Mouse (Mus musculus): ENCODE results near the gene Mrgbp. TPM values are rescaled to one million over a fixed set of nuclear protein-coding genes. Genes with fewer than 3 reads are reported as not detected.

The Mrgbp gene
- polyA plus RNA-seq, 1 experiment from 2014 or later = 38.2 TPM

DNA sequence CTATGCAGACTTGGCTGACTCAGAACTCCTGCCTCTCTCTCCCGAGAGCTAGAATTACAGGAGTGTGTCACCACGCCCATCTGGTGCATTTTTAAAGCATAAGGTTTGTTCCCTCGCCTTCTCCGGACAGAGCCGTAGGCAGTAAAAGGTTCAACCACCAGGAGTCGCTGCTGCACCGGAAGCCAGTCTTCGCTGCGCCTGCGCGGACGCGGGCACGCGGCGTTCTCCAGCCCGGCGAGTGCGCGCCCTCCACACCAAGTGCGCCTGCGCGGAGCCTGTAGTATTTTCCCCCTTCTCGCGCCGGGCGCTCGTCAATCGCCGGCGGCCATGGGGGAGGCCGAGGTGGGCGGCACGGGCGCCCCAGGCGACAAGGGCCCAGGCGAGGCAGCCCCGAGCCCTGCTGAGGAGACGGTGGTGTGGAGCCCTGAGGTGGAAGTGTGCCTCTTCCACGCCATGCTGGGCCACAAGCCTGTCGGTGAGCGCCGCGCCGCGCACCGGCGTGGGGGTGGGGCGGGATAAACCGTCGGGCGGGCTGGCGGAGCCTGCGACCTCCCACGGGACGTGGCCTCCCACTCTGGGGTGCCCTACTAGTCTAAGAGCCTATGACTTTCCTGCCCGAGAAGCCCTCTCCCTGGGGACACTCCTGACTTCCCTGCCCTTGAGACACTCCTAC, 1.5 kb downstream of the Mrgbp start:
- peak overlapping the region; percentile 80 for H3K27ac ChIP-seq
- peak overlapping the region; percentile 96 for H3K9ac ChIP-seq
- peaks cover 15% of the 10 kb centered on the region for H3K4me1 ChIP-seq (replicated peaks; ENCODE audit: control insufficient read depth, insufficient read depth, low read length)
- DNase-seq (ENCODE audit: low spot score) = peak; percentile 99
- under 1% methylated on average over 56 of the region's 57 CpGs for WGBS
- peak overlapping the region; percentile 78 for H3K4me2 ChIP-seq (replicated peaks)
- ATAC-seq (ENCODE audit: low FRiP score) = peak; percentile 73
- no peaks in the 10 kb centered on the region for H3K27me3 ChIP-seq (ENCODE audit: control insufficient read depth, insufficient read depth, low read length)
- no peaks in the 10 kb centered on the region for H3K9me3 ChIP-seq (ENCODE audit: control insufficient read depth, low read length)
- peak overlapping the region; percentile 87 for H3K4me3 ChIP-seq (replicated peaks; ENCODE audit: low read length)
- peaks cover 30% of the 10 kb centered on the region for H3K36me3 ChIP-seq (replicated peaks; ENCODE audit: control insufficient read depth, insufficient read depth)

DNA sequence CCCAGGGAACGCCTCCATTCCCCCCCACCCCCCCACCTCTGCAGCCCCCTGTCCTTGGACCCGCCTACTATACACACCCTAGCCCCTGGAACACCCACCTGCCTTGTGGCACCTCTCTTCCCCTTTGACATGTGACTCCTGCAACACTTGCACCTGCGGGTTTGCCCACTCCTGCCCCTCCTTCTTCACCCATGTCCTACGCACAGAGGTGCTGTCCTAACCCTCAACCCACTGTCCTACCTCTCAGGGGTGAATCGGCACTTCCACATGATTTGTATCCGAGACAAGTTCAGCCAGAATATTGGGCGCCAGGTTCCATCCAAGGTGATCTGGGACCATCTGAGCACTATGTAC, 2.0 kb downstream of the Mrgbp start:
- peak overlapping the region; percentile 78 for H3K4me2 ChIP-seq (replicated peaks)
- no peak overlapping the region for H3K27ac ChIP-seq
- peak overlapping the region; percentile 96 for H3K9ac ChIP-seq
- peak overlapping the region; percentile 87 for H3K4me3 ChIP-seq (replicated peaks; ENCODE audit: low read length)
- no peaks in the 10 kb centered on the region for H3K27me3 ChIP-seq (ENCODE audit: control insufficient read depth, insufficient read depth, low read length)
- ATAC-seq (ENCODE audit: low FRiP score) = peak; percentile 39
- no peaks in the 10 kb centered on the region for H3K9me3 ChIP-seq (ENCODE audit: control insufficient read depth, low read length)
- 27% methylated on average over 7 of the region's 7 CpGs for WGBS
- peaks cover 15% of the 10 kb centered on the region for H3K4me1 ChIP-seq (replicated peaks; ENCODE audit: control insufficient read depth, insufficient read depth, low read length)
- DNase-seq (ENCODE audit: low spot score) = no peak
- peaks cover 30% of the 10 kb centered on the region for H3K36me3 ChIP-seq (replicated peaks; ENCODE audit: control insufficient read depth, insufficient read depth)

DNA sequence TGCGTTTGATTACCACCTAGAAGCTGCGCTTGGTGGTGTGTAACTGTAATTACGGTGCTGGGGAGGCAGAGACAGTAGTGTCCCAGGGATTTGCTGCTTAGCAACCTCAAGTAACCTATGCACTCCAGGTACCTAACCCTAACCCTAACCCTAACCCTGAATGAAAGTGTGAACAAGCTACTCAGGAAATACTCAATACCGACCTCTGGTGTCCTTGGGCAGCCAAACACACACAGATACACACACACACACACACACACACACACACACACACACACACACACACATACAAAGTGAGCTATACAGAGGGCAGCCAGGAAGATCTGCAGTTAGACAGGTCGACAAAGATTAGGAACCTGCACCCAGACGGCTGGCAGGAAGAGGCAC, 7.6 kb downstream of the Mrgbp start:
- H3K36me3 ChIP-seq (replicated peaks; ENCODE audit: control insufficient read depth, insufficient read depth) = peaks cover 62% of the 10 kb centered on the region
- H3K9me3 ChIP-seq (ENCODE audit: control insufficient read depth, low read length) = no peaks in the 10 kb centered on the region
- peak overlapping the region; percentile 88 for H3K9ac ChIP-seq
- ATAC-seq (ENCODE audit: low FRiP score) (no peak; the same call in 1 of the 2 replicates), DNase-seq (ENCODE audit: low spot score) (no peak)
- peaks cover 18% of the 10 kb centered on the region for H3K4me1 ChIP-seq (replicated peaks; ENCODE audit: control insufficient read depth, insufficient read depth, low read length)
- WGBS = 49% methylated on average over 6 of the region's 6 CpGs
- H3K27me3 ChIP-seq (ENCODE audit: control insufficient read depth, insufficient read depth, low read length) = no peaks in the 10 kb centered on the region
- H3K4me3 ChIP-seq (replicated peaks; ENCODE audit: low read length) = peak overlapping the region; percentile 75
- peak overlapping the region; percentile 93 for H3K27ac ChIP-seq
- H3K4me2 ChIP-seq (replicated peaks) = peak overlapping the region; percentile 84

DNA sequence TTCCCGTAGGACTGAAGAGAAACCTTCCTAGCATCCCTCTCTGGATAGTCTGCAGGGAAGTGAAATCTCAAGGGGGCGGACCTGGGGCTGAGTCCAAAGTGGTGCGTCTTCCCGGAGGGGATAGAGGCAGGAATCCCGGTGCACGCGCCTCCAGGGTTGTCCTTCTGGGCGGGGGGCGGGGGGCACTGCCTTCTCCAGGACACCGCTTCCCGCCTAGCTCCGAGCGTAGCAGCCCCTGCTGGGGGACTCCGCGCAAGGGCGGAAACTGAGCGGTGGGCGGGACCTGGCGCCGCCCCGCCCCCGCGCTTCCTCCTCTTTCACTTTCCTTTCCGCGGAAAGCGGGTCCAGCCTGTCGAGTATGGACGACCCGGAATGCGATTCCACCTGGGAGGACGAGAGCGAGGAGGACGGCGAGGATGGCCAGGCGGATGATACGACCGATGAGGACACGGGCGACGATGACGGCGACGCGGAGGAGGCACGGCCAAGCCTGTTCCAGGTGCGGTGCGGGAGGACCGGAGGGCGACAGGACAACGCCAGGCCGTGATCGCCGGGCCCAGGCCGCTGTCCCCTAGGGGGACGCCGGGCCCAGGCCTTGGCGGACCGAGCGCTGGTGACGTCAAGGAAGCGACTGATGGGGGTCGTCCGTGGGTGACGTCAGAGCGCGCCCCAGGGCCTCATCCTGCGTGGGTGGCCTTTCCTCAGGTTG, 8.2 kb downstream of the Mrgbp start, which contains the start of gene Ogfr:
Ogfr (plus strand) TSS at position 123 of the 709 bp plus-strand sequence.
- Histone ChIP-seq H3K4me3 (replicated peaks; ENCODE audit: low read length) (peak within 1 kb of the TSS; percentile 75), H3K4me2 (replicated peaks) (peak within 1 kb of the TSS; percentile 84), H3K9ac (peak within 1 kb of the TSS; percentile 88), H3K36me3 (replicated peaks; ENCODE audit: control insufficient read depth, insufficient read depth) (peaks cover 67% of the 10 kb centered on the region), H3K4me1 (replicated peaks; ENCODE audit: control insufficient read depth, insufficient read depth, low read length) (peaks cover 13% of the 10 kb centered on the region), H3K27ac (peak within 1 kb of the TSS; percentile 93), H3K9me3 (ENCODE audit: control insufficient read depth, low read length) (no peaks in the 10 kb centered on the region), H3K27me3 (ENCODE audit: control insufficient read depth, insufficient read depth, low read length) (no peaks in the 10 kb centered on the region)
- DNase-seq (ENCODE audit: low spot score) (peak; percentile 85), ATAC-seq (ENCODE audit: low FRiP score) (peak; percentile 90)
- under 1% methylated on average over 56 of the region's 67 CpGs for WGBS

DNA sequence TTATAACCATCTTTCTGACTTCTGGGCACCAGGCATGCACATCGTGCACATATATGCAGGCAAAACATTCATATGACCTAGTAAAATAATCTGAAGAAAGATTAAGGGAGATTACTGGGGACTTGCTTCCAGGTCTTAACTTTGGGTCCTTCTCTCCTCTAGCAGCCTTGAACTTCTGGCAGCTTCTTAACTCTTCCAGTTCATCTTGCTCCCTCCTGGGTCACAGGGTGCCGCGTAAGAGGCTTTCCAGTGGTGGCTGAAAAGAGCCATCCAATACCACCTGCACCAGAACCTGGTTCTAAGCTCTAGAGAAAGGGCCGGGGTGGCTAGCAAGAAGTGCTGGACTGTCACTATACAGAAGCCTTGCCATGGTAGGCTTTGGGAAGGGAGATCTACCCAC, 16.4 kb downstream of the Mrgbp start, which contains the start of gene Col9a3:
Col9a3 (plus strand) TSS at position 301 of the 400 bp plus-strand sequence.
- 0 out of 2 replicates have a peak, but pooled peaks cover 3% of the 10 kb centered on the region for H3K27me3 ChIP-seq (ENCODE audit: control insufficient read depth, insufficient read depth, low read length)
- no peak for ATAC-seq (ENCODE audit: low FRiP score)
- 49% methylated on average over 4 of the region's 4 CpGs for WGBS

DNA sequence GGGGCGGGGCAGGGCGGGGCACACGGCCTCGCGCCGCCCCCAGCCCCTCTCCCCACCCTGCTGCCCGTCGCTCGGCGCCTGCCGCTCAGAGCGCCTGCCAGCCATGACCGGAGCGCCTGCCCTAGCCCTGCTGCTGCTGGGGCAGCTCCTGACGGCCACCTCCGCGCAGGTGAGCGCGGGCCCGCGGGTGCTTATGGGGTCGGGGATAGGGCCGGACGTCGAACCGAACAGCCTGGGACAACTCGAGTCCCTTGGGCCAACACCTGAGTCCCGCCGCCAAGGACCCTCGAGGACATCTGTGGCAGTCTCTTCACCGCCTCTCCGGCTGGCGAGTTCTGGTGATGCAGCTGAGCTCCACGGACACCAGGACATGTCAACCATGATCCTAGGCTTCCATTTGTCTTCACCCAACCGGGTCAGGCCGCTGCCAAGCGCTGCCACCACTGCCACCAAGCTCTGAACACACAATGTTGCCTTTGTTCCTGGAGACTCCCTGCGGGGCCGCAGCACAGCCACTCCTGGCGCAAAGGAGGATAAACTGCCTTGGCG, 17.1 kb downstream of the Mrgbp start:
- WGBS = 1% methylated on average over 39 of the region's 41 CpGs
- Histone ChIP-seq H3K9me3 (ENCODE audit: control insufficient read depth, low read length) (no peaks in the 10 kb centered on the region), H3K4me1 (replicated peaks; ENCODE audit: control insufficient read depth, insufficient read depth, low read length) (peaks cover 30% of the 10 kb centered on the region)

More for the DNA sequence above, 16.4 kb downstream of the Mrgbp start, which contains the start of gene Col9a3:
- peaks cover 30% of the 10 kb centered on the region for H3K4me1 ChIP-seq (replicated peaks; ENCODE audit: control insufficient read depth, insufficient read depth, low read length)
- H3K4me3 ChIP-seq (replicated peaks; ENCODE audit: low read length) = peak within 1 kb of the TSS; percentile 33
- peaks cover 39% of the 10 kb centered on the region for H3K36me3 ChIP-seq (replicated peaks; ENCODE audit: control insufficient read depth, insufficient read depth)
- peak within 1 kb of the TSS; percentile 49; the same call in 1 of the 2 replicates for H3K27ac ChIP-seq
- no peaks in the 10 kb centered on the region for H3K9me3 ChIP-seq (ENCODE audit: control insufficient read depth, low read length)
- H3K9ac ChIP-seq = peak within 1 kb of the TSS; percentile 58
- DNase-seq (ENCODE audit: low spot score) = no peak
- H3K4me2 ChIP-seq (replicated peaks) = peak within 1 kb of the TSS; percentile 61

DNA sequence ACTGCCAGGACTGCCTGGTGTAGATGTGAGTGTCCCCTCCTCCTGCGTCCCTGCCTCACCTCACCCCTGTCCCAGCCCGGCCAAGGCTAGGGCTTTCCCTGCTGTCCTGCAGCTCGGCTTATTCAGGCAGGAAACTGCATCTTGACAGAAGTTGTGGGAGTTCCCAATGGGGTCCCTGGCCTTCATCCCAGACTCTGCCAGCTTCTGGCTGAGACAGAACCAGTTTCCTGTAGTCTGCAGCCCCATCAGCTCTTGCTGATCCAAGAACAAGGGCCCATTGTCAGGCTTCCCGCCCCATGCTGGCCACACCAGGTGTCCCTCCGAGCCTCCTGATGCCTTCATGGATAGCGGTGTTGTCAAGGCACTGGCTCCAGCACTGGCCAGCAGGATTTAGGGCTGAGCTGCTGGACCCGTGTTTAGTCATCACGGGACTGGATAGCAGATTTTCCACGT, 19.5 kb downstream of the Mrgbp start:
- H3K9ac ChIP-seq = no peak overlapping the region
- WGBS = 14% methylated on average over 9 of the region's 9 CpGs
- no peaks in the 10 kb centered on the region for H3K9me3 ChIP-seq (ENCODE audit: control insufficient read depth, low read length)
- no peak overlapping the region for H3K4me2 ChIP-seq (replicated peaks)
- 0 out of 2 replicates have a peak, but pooled peaks cover 3% of the 10 kb centered on the region for H3K27me3 ChIP-seq (ENCODE audit: control insufficient read depth, insufficient read depth, low read length)
- peak; percentile 57; the same call in 1 of the 2 replicates for ATAC-seq (ENCODE audit: low FRiP score)
- peaks cover 8% of the 10 kb centered on the region for H3K36me3 ChIP-seq (replicated peaks; ENCODE audit: control insufficient read depth, insufficient read depth)
- peaks cover 30% of the 10 kb centered on the region for H3K4me1 ChIP-seq (replicated peaks; ENCODE audit: control insufficient read depth, insufficient read depth, low read length)
- peak overlapping the region; percentile 49 for H3K27ac ChIP-seq
- no peak overlapping the region for H3K4me3 ChIP-seq (replicated peaks; ENCODE audit: low read length)
- peak; percentile 69 for DNase-seq (ENCODE audit: low spot score)

More for the DNA sequence above, 17.1 kb downstream of the Mrgbp start:
- DNase-seq (ENCODE audit: low spot score) = peak; percentile 65
- peak overlapping the region; percentile 49; the same call in 1 of the 2 replicates for H3K27ac ChIP-seq
- peak overlapping the region; percentile 61 for H3K4me2 ChIP-seq (replicated peaks)
- peak overlapping the region; percentile 58 for H3K9ac ChIP-seq
- peaks cover 32% of the 10 kb centered on the region for H3K36me3 ChIP-seq (replicated peaks; ENCODE audit: control insufficient read depth, insufficient read depth)
- peak; percentile 64 for ATAC-seq (ENCODE audit: low FRiP score)
- 0 out of 2 replicates have a peak, but pooled peaks cover 3% of the 10 kb centered on the region for H3K27me3 ChIP-seq (ENCODE audit: control insufficient read depth, insufficient read depth, low read length)
- peak overlapping the region; percentile 33 for H3K4me3 ChIP-seq (replicated peaks; ENCODE audit: low read length)

DNA sequence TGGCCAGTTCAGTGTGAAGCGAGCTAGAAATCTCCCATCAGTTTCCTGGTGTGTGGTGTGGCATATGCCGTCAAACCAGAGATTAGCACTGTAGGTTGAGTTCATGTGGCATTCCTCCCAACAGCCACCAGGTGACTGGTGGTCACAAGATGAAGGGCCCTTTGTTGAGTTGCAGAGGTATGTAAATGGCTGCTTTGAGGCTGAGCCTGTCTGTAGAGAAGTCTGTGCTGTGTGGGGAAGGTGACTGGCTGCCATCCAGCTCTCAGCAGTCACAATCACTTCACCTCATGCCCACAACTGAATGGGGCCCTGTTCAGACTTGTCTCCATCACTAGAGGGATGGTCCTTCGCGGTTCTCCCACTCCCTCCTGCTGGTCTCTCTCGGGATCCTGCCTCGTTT, 23.7 kb downstream of the Mrgbp start:
- DNase-seq (ENCODE audit: low spot score) (no peak), ATAC-seq (ENCODE audit: low FRiP score) (no peak)
- Histone ChIP-seq H3K36me3 (replicated peaks; ENCODE audit: control insufficient read depth, insufficient read depth) (no peaks in the 10 kb centered on the region), H3K9ac (no peak overlapping the region), H3K4me2 (replicated peaks) (no peak overlapping the region), H3K4me1 (replicated peaks; ENCODE audit: control insufficient read depth, insufficient read depth, low read length) (peaks cover 14% of the 10 kb centered on the region), H3K27me3 (ENCODE audit: control insufficient read depth, insufficient read depth, low read length) (no peaks in the 10 kb centered on the region), H3K4me3 (replicated peaks; ENCODE audit: low read length) (no peak overlapping the region), H3K9me3 (ENCODE audit: control insufficient read depth, low read length) (no peaks in the 10 kb centered on the region), H3K27ac (0 out of 2 replicates have a peak overlapping the region, but pooled peaks have one; percentile 54)
- WGBS = 44% methylated on average over 6 of the region's 6 CpGs

DNA sequence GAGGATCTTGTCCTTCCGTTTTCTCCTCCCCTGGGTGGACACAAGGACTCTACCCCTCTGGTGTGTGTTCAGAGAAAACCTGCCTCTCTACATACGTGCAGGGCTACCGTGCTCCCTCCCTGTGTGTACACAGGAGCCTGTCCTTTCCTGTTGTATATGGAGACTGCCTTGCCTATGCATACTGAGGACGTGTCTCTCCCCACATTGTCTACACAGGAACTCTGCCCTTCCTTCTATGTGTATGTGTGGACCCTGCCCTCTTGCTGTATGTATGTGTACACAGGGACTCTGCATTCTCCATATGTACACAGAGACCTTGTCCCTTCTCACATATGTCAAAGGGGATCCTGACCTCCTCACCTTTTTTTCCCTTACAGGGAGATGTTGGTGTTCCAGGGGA, 29.2 kb downstream of the Mrgbp start:
- Histone ChIP-seq H3K9me3 (ENCODE audit: control insufficient read depth, low read length) (no peaks in the 10 kb centered on the region), H3K4me1 (replicated peaks; ENCODE audit: control insufficient read depth, insufficient read depth, low read length) (no peaks in the 10 kb centered on the region), H3K4me2 (replicated peaks) (no peak overlapping the region), H3K9ac (no peak overlapping the region), H3K27ac (no peak overlapping the region), H3K4me3 (replicated peaks; ENCODE audit: low read length) (no peak overlapping the region), H3K36me3 (replicated peaks; ENCODE audit: control insufficient read depth, insufficient read depth) (0 out of 2 replicates have a peak, but pooled peaks cover 1% of the 10 kb centered on the region), H3K27me3 (ENCODE audit: control insufficient read depth, insufficient read depth, low read length) (no peaks in the 10 kb centered on the region)
- DNase-seq (ENCODE audit: low spot score) (no peak), ATAC-seq (ENCODE audit: low FRiP score) (no peak)
- 78% methylated on average over 4 of the region's 4 CpGs for WGBS
